Mouse (Mus musculus): ENCODE results near the gene Cacna1d. TPM values are rescaled to one million over a fixed set of nuclear protein-coding genes. Genes with fewer than 3 reads are reported as not detected.

The Cacna1d gene
- total and polyA plus RNA-seq, 2 experiments from 2014 or later = 5.5 to 8.9 TPM

GRCm38 (mm10) chr14:30172821-30173755 lies 318.2 kb downstream of the Cacna1d start:
- H3K9ac ChIP-seq (replicated peaks; ENCODE audit: low read depth, low read length) = no peak overlapping the region
- no peak overlapping the region for H3K4me2 ChIP-seq (ENCODE audit: low read depth, low read length)
- DNase-seq (ENCODE audit: low spot score) (no peak), ATAC-seq (ENCODE audit: insufficient read depth, low read depth) (no peak)
- H3K27me3 ChIP-seq (ENCODE audit: control insufficient read depth, insufficient read depth, low read length) = no peaks in the 10 kb centered on the region
- H3K9me3 ChIP-seq (replicated peaks; ENCODE audit: control insufficient read depth, low read length) = no peaks in the 10 kb centered on the region
- peaks cover 13% of the 10 kb centered on the region for H3K4me1 ChIP-seq (ENCODE audit: control insufficient read depth, insufficient read depth)
- no peak overlapping the region for H3K27ac ChIP-seq (ENCODE audit: low read depth)
- H3K4me3 ChIP-seq (ENCODE audit: low read depth, low read length) = no peak overlapping the region
- H3K36me3 ChIP-seq (replicated peaks; ENCODE audit: control insufficient read depth, insufficient read depth, low read length) = no peaks in the 10 kb centered on the region
- TF ChIP-seq EP300 (IDR thresholded peaks at IDR 0.05; ENCODE audit: low read depth) (no peak), CTCF (IDR thresholded peaks at IDR 0.05; ENCODE audit: low read depth) (no peak)
- 74% methylated on average over 12 of the region's 12 CpGs for WGBS

GRCm38 (mm10) chr14:30171593-30171992 lies 319.7 kb downstream of the Cacna1d start:
- no peak overlapping the region for H3K27ac ChIP-seq (ENCODE audit: low read depth)
- 90% methylated on average over 6 of the region's 6 CpGs for WGBS

GRCm38 (mm10) chr14:30171008-30171407 lies 320.2 kb downstream of the Cacna1d start:
- no peak overlapping the region for H3K4me2 ChIP-seq (ENCODE audit: low read depth, low read length)
- H3K9me3 ChIP-seq (replicated peaks; ENCODE audit: control insufficient read depth, low read length) = no peaks in the 10 kb centered on the region
- DNase-seq (ENCODE audit: low spot score) = no peak
- no peak overlapping the region for H3K27ac ChIP-seq (ENCODE audit: low read depth)
- WGBS = 60% methylated on average over 6 of the region's 6 CpGs
- no peak for ATAC-seq (ENCODE audit: insufficient read depth, low read depth)
- H3K4me3 ChIP-seq (ENCODE audit: low read depth, low read length) = no peak overlapping the region
- H3K4me1 ChIP-seq (ENCODE audit: control insufficient read depth, insufficient read depth) = peaks cover 9% of the 10 kb centered on the region
- TF ChIP-seq EP300 (IDR thresholded peaks at IDR 0.05; ENCODE audit: low read depth) (no peak), CTCF (IDR thresholded peaks at IDR 0.05; ENCODE audit: low read depth) (no peak; the same call in 1 of the 2 replicates)
- no peak overlapping the region for H3K9ac ChIP-seq (replicated peaks; ENCODE audit: low read depth, low read length)
- H3K36me3 ChIP-seq (replicated peaks; ENCODE audit: control insufficient read depth, insufficient read depth, low read length) = no peaks in the 10 kb centered on the region
- no peaks in the 10 kb centered on the region for H3K27me3 ChIP-seq (ENCODE audit: control insufficient read depth, insufficient read depth, low read length)

More at GRCm38 (mm10) chr14:30171593-30171992, 319.7 kb downstream of the Cacna1d start:
- H3K4me1 ChIP-seq (ENCODE audit: control insufficient read depth, insufficient read depth) = peaks cover 9% of the 10 kb centered on the region
- no peaks in the 10 kb centered on the region for H3K36me3 ChIP-seq (replicated peaks; ENCODE audit: control insufficient read depth, insufficient read depth, low read length)
- H3K9ac ChIP-seq (replicated peaks; ENCODE audit: low read depth, low read length) = no peak overlapping the region
- H3K27me3 ChIP-seq (ENCODE audit: control insufficient read depth, insufficient read depth, low read length) = no peaks in the 10 kb centered on the region
- H3K9me3 ChIP-seq (replicated peaks; ENCODE audit: control insufficient read depth, low read length) = no peaks in the 10 kb centered on the region
- no peak overlapping the region for H3K4me3 ChIP-seq (ENCODE audit: low read depth, low read length)
- TF ChIP-seq CTCF (IDR thresholded peaks at IDR 0.05; ENCODE audit: low read depth) (no peak), EP300 (IDR thresholded peaks at IDR 0.05; ENCODE audit: low read depth) (no peak)
- DNase-seq (ENCODE audit: low spot score) (no peak), ATAC-seq (ENCODE audit: insufficient read depth, low read depth) (no peak)
- no peak overlapping the region for H3K4me2 ChIP-seq (ENCODE audit: low read depth, low read length)

GRCm38 (mm10) chr14:30169455-30169854 lies 321.8 kb downstream of the Cacna1d start:
- TF ChIP-seq EP300 (IDR thresholded peaks at IDR 0.05; ENCODE audit: low read depth) = no peak
- TF ChIP-seq CTCF (IDR thresholded peaks at IDR 0.05; ENCODE audit: low read depth) = no peak
- H3K4me2 ChIP-seq (ENCODE audit: low read depth, low read length) = no peak overlapping the region
- DNase-seq (ENCODE audit: low spot score) (no peak), ATAC-seq (ENCODE audit: insufficient read depth, low read depth) (no peak)
- no peak overlapping the region for H3K27ac ChIP-seq (ENCODE audit: low read depth)
- H3K4me3 ChIP-seq (ENCODE audit: low read depth, low read length) = no peak overlapping the region
- H3K9me3 ChIP-seq (replicated peaks; ENCODE audit: control insufficient read depth, low read length) = no peaks in the 10 kb centered on the region
- no peak overlapping the region for H3K9ac ChIP-seq (replicated peaks; ENCODE audit: low read depth, low read length)
- WGBS = 27% methylated on average over 5 of the region's 5 CpGs
- no peaks in the 10 kb centered on the region for H3K36me3 ChIP-seq (replicated peaks; ENCODE audit: control insufficient read depth, insufficient read depth, low read length)
- H3K4me1 ChIP-seq (ENCODE audit: control insufficient read depth, insufficient read depth) = peaks cover 9% of the 10 kb centered on the region
- no peaks in the 10 kb centered on the region for H3K27me3 ChIP-seq (ENCODE audit: control insufficient read depth, insufficient read depth, low read length)

GRCm38 (mm10) chr14:30168902-30169301 lies 322.4 kb downstream of the Cacna1d start:
- Histone ChIP-seq H3K4me2 (ENCODE audit: low read depth, low read length) (no peak overlapping the region), H3K9ac (replicated peaks; ENCODE audit: low read depth, low read length) (no peak overlapping the region), H3K9me3 (replicated peaks; ENCODE audit: control insufficient read depth, low read length) (no peaks in the 10 kb centered on the region), H3K4me1 (ENCODE audit: control insufficient read depth, insufficient read depth) (peaks cover 9% of the 10 kb centered on the region), H3K4me3 (ENCODE audit: low read depth, low read length) (no peak overlapping the region), H3K36me3 (replicated peaks; ENCODE audit: control insufficient read depth, insufficient read depth, low read length) (no peaks in the 10 kb centered on the region), H3K27ac (ENCODE audit: low read depth) (peak overlapping the region; percentile 15; the same call in 1 of the 2 replicates), H3K27me3 (ENCODE audit: control insufficient read depth, insufficient read depth, low read length) (no peaks in the 10 kb centered on the region)
- DNase-seq (ENCODE audit: low spot score) = no peak
- WGBS = 43% methylated on average over 3 of the region's 3 CpGs
- ATAC-seq (ENCODE audit: insufficient read depth, low read depth) = no peak
- no peak for TF ChIP-seq EP300 (IDR thresholded peaks at IDR 0.05; ENCODE audit: low read depth)
- no peak for TF ChIP-seq CTCF (IDR thresholded peaks at IDR 0.05; ENCODE audit: low read depth)

All from heart, postnatal 0 days (tissue).